Mouse (Mus musculus): ENCODE data around the gene Mpig6b. TPM values are rescaled to one million over a fixed set of nuclear protein-coding genes. Genes with fewer than 3 reads are reported as not detected.

Gene Mpig6b
- polyA plus RNA-seq, 1 experiment from 2014 or later, result 0.81 TPM

DNA sequence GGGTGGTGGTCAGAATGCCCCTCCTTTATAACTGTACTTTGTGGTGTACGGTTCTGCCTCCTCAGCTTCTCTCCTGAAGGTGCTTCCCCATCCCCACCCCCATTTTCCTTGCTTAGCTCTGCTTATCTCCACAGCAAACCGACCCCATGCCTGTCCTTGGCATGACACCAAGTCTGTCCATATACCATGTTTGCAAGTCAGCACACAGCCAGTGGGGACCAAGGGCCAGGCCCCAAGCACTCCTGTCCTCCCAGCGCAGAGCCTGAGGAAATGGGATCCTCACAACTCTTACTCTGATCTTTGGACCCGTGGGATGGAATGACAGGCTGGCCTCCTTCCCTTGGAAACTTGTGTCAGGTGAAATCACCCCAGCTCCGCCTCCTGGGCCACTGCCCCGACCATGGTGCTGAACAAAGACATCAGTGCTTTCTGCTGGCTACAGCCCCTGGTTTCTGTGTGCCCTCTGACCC is 37.3 kb upstream of the Mpig6b start:
- H3K4me3 ChIP-seq (ENCODE audit: low read depth, low read length), result no peak overlapping the region
- H3K9ac ChIP-seq (ENCODE audit: low read length), result no peak overlapping the region
- H3K4me1 ChIP-seq (replicated peaks; ENCODE audit: control insufficient read depth, insufficient read depth, low read length), result peaks cover 5% of the 10 kb centered on the region
- H3K27me3 ChIP-seq (replicated peaks; ENCODE audit: control insufficient read depth, insufficient read depth, low read length), result no peaks in the 10 kb centered on the region
- H3K36me3 ChIP-seq (ENCODE audit: control insufficient read depth, insufficient read depth, low read length), result peaks cover 52% of the 10 kb centered on the region
- 56% methylated on average over 6 of the region's 6 CpGs for WGBS
- no peaks in the 10 kb centered on the region for H3K9me3 ChIP-seq (ENCODE audit: control insufficient read depth, low read length)
- ATAC-seq (replicated peaks; ENCODE audit: low FRiP score, low TSS enrichment, low read depth), result no peak; the same call in 1 of the 2 replicates
- H3K4me2 ChIP-seq (ENCODE audit: low read length), result no peak overlapping the region
- no peak overlapping the region for H3K27ac ChIP-seq (ENCODE audit: low read depth)
- no peak for DNase-seq (ENCODE audit: low spot score)

DNA sequence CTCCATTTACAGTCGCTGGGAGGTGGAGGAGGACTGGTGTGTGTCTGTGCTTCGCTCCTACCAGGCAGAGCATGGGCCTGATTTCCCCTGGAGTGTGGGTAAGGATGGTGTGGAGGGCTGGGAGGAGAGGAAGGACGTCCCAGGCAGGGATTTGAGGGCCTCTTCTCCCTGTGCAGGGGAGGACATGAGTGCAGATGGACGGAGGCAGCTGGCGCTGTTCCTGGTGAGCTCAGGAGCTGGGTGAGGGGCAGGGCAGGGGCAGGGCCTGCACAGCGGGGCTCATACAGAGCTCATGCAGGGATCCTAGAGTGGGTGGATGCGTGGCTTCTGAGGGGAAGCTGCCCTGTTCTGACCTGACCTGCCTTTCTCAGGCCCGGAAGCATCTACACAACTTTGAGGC is 36.3 kb upstream of the Mpig6b start:
- WGBS, result 68% methylated on average over 8 of the region's 8 CpGs
- DNase-seq (ENCODE audit: low spot score) (no peak), ATAC-seq (replicated peaks; ENCODE audit: low FRiP score, low TSS enrichment, low read depth) (no peak)
- no peak overlapping the region for H3K4me3 ChIP-seq (ENCODE audit: low read depth, low read length)
- peaks cover 5% of the 10 kb centered on the region for H3K4me1 ChIP-seq (replicated peaks; ENCODE audit: control insufficient read depth, insufficient read depth, low read length)
- no peaks in the 10 kb centered on the region for H3K9me3 ChIP-seq (ENCODE audit: control insufficient read depth, low read length)
- no peak overlapping the region for H3K9ac ChIP-seq (ENCODE audit: low read length)
- H3K27me3 ChIP-seq (replicated peaks; ENCODE audit: control insufficient read depth, insufficient read depth, low read length), result no peaks in the 10 kb centered on the region
- H3K36me3 ChIP-seq (ENCODE audit: control insufficient read depth, insufficient read depth, low read length), result peaks cover 61% of the 10 kb centered on the region
- no peak overlapping the region for H3K4me2 ChIP-seq (ENCODE audit: low read length)
- peak overlapping the region; percentile 9; the same call in 1 of the 2 replicates for H3K27ac ChIP-seq (ENCODE audit: low read depth)

DNA sequence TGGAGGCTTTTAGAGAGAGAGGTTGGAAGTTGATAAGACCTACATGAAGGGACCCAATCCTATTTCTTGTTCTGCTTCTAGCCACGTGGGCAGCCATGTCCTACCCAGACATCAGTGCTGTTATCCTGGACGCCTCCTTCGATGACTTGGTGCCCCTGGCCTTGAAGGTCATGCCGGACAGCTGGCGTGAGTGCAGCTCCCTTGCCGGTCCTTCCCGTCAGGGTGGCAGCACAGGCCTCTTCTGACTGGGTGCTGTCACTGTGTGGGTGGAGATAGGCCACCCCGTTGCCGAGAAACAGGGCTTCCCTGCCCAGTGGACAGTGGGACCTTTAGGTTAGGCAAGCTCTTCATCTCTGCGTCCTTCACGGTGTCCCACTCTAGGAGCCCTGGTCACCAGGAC is 35.2 kb upstream of the Mpig6b start:
- no peak for DNase-seq (ENCODE audit: low spot score)
- H3K27me3 ChIP-seq (replicated peaks; ENCODE audit: control insufficient read depth, insufficient read depth, low read length), result no peaks in the 10 kb centered on the region
- H3K9ac ChIP-seq (ENCODE audit: low read length), result no peak overlapping the region
- ATAC-seq (replicated peaks; ENCODE audit: low FRiP score, low TSS enrichment, low read depth), result no peak
- no peaks in the 10 kb centered on the region for H3K9me3 ChIP-seq (ENCODE audit: control insufficient read depth, low read length)
- WGBS, result 89% methylated on average over 11 of the region's 11 CpGs
- H3K4me2 ChIP-seq (ENCODE audit: low read length), result no peak overlapping the region
- H3K36me3 ChIP-seq (ENCODE audit: control insufficient read depth, insufficient read depth, low read length), result peaks cover 73% of the 10 kb centered on the region
- no peak overlapping the region for H3K27ac ChIP-seq (ENCODE audit: low read depth)
- H3K4me1 ChIP-seq (replicated peaks; ENCODE audit: control insufficient read depth, insufficient read depth, low read length), result peaks cover 5% of the 10 kb centered on the region
- no peak overlapping the region for H3K4me3 ChIP-seq (ENCODE audit: low read depth, low read length)

DNA sequence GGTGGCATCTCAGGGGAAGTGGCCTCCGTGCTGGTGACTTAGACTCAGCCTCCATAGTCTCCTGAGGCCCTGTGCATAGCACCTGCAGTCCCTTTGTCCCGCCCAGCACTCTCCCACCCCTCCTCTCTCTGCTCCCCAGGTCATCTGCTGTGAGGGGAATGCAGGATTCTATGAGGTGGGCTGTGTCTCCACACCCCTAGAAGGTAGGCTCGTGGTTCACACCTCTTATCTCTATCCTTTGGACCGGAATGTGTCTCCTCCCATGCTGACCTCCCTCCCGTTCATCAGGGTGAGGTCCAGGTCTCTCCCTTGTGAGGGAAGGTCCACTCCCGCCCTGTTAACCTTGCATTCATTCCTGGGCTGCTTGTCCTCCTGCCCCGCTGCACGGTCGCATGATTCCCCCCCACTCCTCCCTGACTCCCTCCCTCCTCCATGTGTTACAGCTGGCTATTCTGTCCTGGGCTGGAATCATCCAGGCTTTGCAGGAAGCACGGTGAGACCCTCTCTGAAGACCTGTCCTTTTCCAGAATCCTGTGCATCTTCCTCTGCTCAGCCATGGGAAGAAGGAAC is 34.3 kb upstream of the Mpig6b start:
- Histone ChIP-seq H3K27ac (ENCODE audit: low read depth) (no peak overlapping the region), H3K36me3 (ENCODE audit: control insufficient read depth, insufficient read depth, low read length) (peaks cover 78% of the 10 kb centered on the region), H3K9me3 (ENCODE audit: control insufficient read depth, low read length) (no peaks in the 10 kb centered on the region), H3K27me3 (replicated peaks; ENCODE audit: control insufficient read depth, insufficient read depth, low read length) (no peaks in the 10 kb centered on the region), H3K9ac (ENCODE audit: low read length) (no peak overlapping the region), H3K4me1 (replicated peaks; ENCODE audit: control insufficient read depth, insufficient read depth, low read length) (peaks cover 5% of the 10 kb centered on the region), H3K4me2 (ENCODE audit: low read length) (no peak overlapping the region), H3K4me3 (ENCODE audit: low read depth, low read length) (no peak overlapping the region)
- 61% methylated on average over 10 of the region's 10 CpGs for WGBS
- ATAC-seq (replicated peaks; ENCODE audit: low FRiP score, low TSS enrichment, low read depth) (peak; percentile 40), DNase-seq (ENCODE audit: low spot score) (no peak)

DNA sequence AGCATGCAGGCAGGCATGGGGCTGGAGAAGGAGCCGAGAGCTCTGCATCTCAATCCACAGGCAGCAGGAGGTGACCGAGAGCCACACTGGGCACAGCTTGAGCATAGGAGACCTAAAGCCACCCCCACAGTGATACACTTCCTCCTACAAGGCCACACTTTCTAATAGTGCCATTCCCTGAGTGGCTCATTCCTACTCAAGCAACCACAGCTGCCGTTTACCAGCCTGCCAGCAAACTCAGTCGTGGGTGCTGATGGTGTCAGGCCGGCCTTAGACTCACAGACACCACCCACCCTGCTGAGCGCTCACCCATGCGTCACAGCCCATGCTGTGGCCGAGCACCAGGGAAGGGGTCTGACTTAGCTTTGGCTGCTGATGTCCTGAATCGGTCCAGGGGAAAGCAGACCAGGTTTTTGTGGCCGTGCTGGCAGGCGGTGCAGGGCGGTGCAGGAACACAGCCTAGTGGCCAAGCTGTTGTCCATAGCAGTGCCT is 31.2 kb upstream of the Mpig6b start:
- no peak for DNase-seq (ENCODE audit: low spot score)
- H3K4me3 ChIP-seq (ENCODE audit: low read depth, low read length), result no peak overlapping the region
- H3K4me1 ChIP-seq (replicated peaks; ENCODE audit: control insufficient read depth, insufficient read depth, low read length), result no peaks in the 10 kb centered on the region
- H3K36me3 ChIP-seq (ENCODE audit: control insufficient read depth, insufficient read depth, low read length), result peaks cover 94% of the 10 kb centered on the region
- H3K9me3 ChIP-seq (ENCODE audit: control insufficient read depth, low read length), result no peaks in the 10 kb centered on the region
- H3K9ac ChIP-seq (ENCODE audit: low read length), result no peak overlapping the region
- 91% methylated on average over 12 of the region's 12 CpGs for WGBS
- ATAC-seq (replicated peaks; ENCODE audit: low FRiP score, low TSS enrichment, low read depth), result no peak
- H3K4me2 ChIP-seq (ENCODE audit: low read length), result no peak overlapping the region
- no peak overlapping the region for H3K27ac ChIP-seq (ENCODE audit: low read depth)
- H3K27me3 ChIP-seq (replicated peaks; ENCODE audit: control insufficient read depth, insufficient read depth, low read length), result no peaks in the 10 kb centered on the region

DNA sequence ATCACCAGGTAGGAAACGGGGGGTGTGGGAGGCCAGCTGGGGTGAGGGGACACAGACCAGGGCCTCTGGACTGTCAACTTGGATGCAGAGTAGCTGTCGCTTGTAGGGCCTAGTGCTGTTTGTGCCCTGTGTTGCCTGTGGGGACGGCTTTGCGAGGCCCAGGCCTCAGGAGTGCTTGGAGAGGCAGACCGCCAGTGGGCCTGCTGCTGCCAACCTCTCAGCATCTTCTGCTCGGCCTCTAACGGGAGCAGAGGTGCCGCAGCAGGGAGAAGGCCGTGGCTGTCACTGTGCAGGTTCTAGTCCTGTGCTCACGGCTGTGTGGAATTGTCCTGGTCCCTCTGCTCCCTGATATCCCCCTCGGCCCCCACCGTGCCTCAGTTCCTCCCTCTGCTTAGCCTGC is 30.6 kb upstream of the Mpig6b start:
- H3K36me3 ChIP-seq (ENCODE audit: control insufficient read depth, insufficient read depth, low read length), result peaks cover 92% of the 10 kb centered on the region
- H3K27ac ChIP-seq (ENCODE audit: low read depth), result no peak overlapping the region
- no peak for DNase-seq (ENCODE audit: low spot score)
- 91% methylated on average over 12 of the region's 12 CpGs for WGBS
- ATAC-seq (replicated peaks; ENCODE audit: low FRiP score, low TSS enrichment, low read depth), result no peak
- no peak overlapping the region for H3K9ac ChIP-seq (ENCODE audit: low read length)
- no peaks in the 10 kb centered on the region for H3K4me1 ChIP-seq (replicated peaks; ENCODE audit: control insufficient read depth, insufficient read depth, low read length)
- H3K9me3 ChIP-seq (ENCODE audit: control insufficient read depth, low read length), result no peaks in the 10 kb centered on the region
- H3K27me3 ChIP-seq (replicated peaks; ENCODE audit: control insufficient read depth, insufficient read depth, low read length), result no peaks in the 10 kb centered on the region
- H3K4me2 ChIP-seq (ENCODE audit: low read length), result no peak overlapping the region
- no peak overlapping the region for H3K4me3 ChIP-seq (ENCODE audit: low read depth, low read length)

DNA sequence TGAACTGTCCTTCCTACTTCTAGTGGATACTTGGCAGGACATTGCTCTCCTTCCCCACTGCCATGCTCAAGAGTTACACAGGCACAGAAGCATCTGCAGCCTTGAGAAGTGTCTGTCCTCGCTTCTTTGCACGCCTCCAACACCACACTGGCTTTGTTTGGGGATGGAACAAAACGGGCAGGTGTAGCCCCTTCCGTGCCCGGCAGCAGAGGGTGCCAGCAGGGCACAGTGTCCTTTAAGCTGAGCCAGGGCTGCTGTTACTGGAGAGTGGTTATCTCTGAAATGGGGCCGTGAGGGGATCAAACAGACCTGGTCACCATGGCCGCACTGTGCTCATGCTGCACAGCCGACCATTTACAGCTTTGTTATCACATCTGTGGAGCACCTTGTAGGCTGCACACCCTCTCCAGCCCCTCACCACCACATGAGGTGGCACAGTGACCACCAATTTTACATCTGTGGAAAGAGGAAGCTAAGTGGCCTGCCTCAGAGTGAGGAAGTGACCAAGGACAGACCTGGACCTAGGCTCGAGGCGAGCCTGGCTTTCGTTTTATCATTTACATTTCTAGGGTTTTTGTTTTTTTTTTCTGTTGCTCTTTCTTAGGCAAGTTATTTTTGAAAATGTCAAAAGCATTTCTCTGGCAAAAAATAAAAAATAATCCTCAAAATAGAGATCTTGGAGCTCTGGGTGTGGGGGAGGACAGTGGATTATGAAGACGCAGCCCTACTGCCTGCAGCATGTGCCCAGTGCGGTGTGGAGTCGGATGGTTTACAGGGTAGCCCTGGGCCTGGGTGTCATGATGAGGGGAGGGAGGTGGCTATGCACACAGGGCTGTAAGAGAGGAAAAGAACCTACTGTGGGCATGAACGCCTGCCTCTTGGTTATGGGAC is 28.7 kb upstream of the Mpig6b start:
- 86% methylated on average over 15 of the region's 15 CpGs for WGBS
- Histone ChIP-seq H3K9me3 (ENCODE audit: control insufficient read depth, low read length) (no peaks in the 10 kb centered on the region), H3K4me1 (replicated peaks; ENCODE audit: control insufficient read depth, insufficient read depth, low read length) (peaks cover 11% of the 10 kb centered on the region; the same call in 1 of the 2 replicates), H3K4me3 (ENCODE audit: low read depth, low read length) (no peak overlapping the region), H3K36me3 (ENCODE audit: control insufficient read depth, insufficient read depth, low read length) (peaks cover 82% of the 10 kb centered on the region), H3K9ac (ENCODE audit: low read length) (no peak overlapping the region), H3K4me2 (ENCODE audit: low read length) (no peak overlapping the region), H3K27ac (ENCODE audit: low read depth) (no peak overlapping the region), H3K27me3 (replicated peaks; ENCODE audit: control insufficient read depth, insufficient read depth, low read length) (no peaks in the 10 kb centered on the region)
- DNase-seq (ENCODE audit: low spot score), result no peak
- no peak for ATAC-seq (replicated peaks; ENCODE audit: low FRiP score, low TSS enrichment, low read depth)

DNA sequence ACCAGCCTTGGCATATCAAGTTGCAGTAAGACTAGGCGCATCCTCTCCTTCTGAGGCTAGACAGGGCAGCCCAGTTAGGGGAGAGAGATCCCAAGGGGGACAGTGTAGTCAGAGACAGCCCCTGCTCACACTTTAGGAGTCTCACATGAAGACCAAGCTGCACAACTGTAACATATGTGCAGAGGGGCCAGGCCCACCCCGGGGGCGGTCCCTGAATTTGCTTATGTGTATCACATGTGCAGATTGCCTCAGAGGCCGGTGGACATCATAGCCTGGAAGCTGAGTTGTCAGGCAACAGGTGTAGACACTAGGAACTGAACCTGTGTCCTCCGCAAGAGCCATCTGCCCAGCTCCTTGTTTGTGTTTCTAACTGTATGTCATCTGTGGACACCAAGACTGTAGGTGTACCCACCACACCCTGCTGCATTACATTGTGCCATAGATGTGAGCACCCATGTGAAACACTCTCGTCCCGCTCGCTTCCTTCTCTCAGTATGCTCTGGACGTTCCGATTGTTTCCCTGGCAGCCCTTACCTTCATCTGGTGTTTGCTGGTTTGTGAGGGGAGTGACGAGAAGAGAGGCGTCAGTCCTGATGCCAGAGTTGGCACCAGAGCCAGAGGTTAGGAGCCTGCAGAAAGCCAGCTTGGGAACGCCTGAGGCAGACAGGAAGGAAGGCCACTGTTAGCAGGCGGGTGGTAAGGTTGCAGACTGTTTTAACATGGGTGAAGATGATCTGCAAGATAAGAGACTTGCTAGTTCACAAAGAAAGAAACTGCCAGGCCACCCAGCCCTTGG is 26.6 kb upstream of the Mpig6b start:
- Histone ChIP-seq H3K27ac (ENCODE audit: low read depth) (no peak overlapping the region), H3K9me3 (ENCODE audit: control insufficient read depth, low read length) (no peaks in the 10 kb centered on the region), H3K4me2 (ENCODE audit: low read length) (no peak overlapping the region), H3K9ac (ENCODE audit: low read length) (no peak overlapping the region), H3K27me3 (replicated peaks; ENCODE audit: control insufficient read depth, insufficient read depth, low read length) (no peaks in the 10 kb centered on the region), H3K4me1 (replicated peaks; ENCODE audit: control insufficient read depth, insufficient read depth, low read length) (peaks cover 11% of the 10 kb centered on the region; the same call in 1 of the 2 replicates), H3K36me3 (ENCODE audit: control insufficient read depth, insufficient read depth, low read length) (peaks cover 60% of the 10 kb centered on the region), H3K4me3 (ENCODE audit: low read depth, low read length) (no peak overlapping the region)
- no peak for DNase-seq (ENCODE audit: low spot score)
- 87% methylated on average over 14 of the region's 14 CpGs for WGBS
- ATAC-seq (replicated peaks; ENCODE audit: low FRiP score, low TSS enrichment, low read depth), result no peak
